8 mouse cellular contexts compared by ENCODE assay signal in genomic region chr12:103262017-103262865, GRCm38 (mm10). TPM values are rescaled to one million over a fixed set of nuclear protein-coding genes. Genes with fewer than 3 reads are reported as not detected.
A peak's percentile ranks its signal among the peaks of the same experiment; 100 is the strongest.
DNase-seq lines count a peak whose midpoint lies in the region; ATAC-seq and TF ChIP-seq lines count a peak whose summit lies in the region.

No protein-coding gene starts in this region.

- 52% methylated on average over 13 of the region's 13 CpGs for WGBS in liver, postnatal 0 days (ENCODE audit: insufficient replicate concordance)
- WGBS in liver, embryonic 11.5 days: 59% methylated on average over 13 of the region's 13 CpGs
- 53% methylated on average over 13 of the region's 13 CpGs for WGBS in hindbrain, embryonic 16.5 days
- 67% methylated on average over 13 of the region's 13 CpGs for WGBS in midbrain, embryonic 10.5 days

- H3K9ac ChIP-seq in liver, postnatal 0 days (replicated peaks): no peak overlapping the region
- H3K9ac ChIP-seq in liver, embryonic 11.5 days (ENCODE audit: low read depth, low read length): no peak overlapping the region
- H3K9ac ChIP-seq in hindbrain, embryonic 16.5 days (ENCODE audit: low read depth, low read length): no peak overlapping the region

- peak; percentile 67 for TF ChIP-seq CTCF in liver, postnatal 0 days (IDR thresholded peaks at IDR 0.05; ENCODE audit: low read depth)

- DNase-seq in liver, postnatal 0 days: peak; percentile 55
- no peak for DNase-seq in liver, embryonic 11.5 days (ENCODE audit: low spot score)
- peak; percentile 71 for DNase-seq in adrenal gland, postnatal 10 days
- DNase-seq in retina, postnatal 1 day: peak; percentile 24
- no peak for DNase-seq in natural killer cell, adult 2 months (ENCODE audit: low spot score in 2 of 2)
- no peak for DNase-seq in midbrain, embryonic 10.5 days (ENCODE audit: low spot score)
- DNase-seq in right cerebral cortex, adult 18-20 months: no peak

- H3K4me1 ChIP-seq in liver, postnatal 0 days (ENCODE audit: insufficient read depth): no peaks in the 10 kb centered on the region
- no peaks in the 10 kb centered on the region for H3K4me1 ChIP-seq in liver, embryonic 11.5 days (replicated peaks; ENCODE audit: control insufficient read depth, insufficient read depth, low read length)
- H3K4me1 ChIP-seq in hindbrain, embryonic 16.5 days (ENCODE audit: control insufficient read depth, insufficient read depth, low read depth, low read length): no peaks in the 10 kb centered on the region
- peaks cover 5% of the 10 kb centered on the region; the same call in 1 of the 2 replicates for H3K4me1 ChIP-seq in midbrain, embryonic 10.5 days

- no peak for TF ChIP-seq EP300 in liver, postnatal 0 days (IDR thresholded peaks at IDR 0.05; ENCODE audit: low read depth)

- H3K4me2 ChIP-seq in liver, postnatal 0 days (ENCODE audit: low read depth, low read length): no peak overlapping the region
- no peak overlapping the region for H3K4me2 ChIP-seq in liver, embryonic 11.5 days
- no peak overlapping the region for H3K4me2 ChIP-seq in hindbrain, embryonic 16.5 days (ENCODE audit: low read length)

- H3K27me3 ChIP-seq in liver, postnatal 0 days (ENCODE audit: insufficient read depth, low read length): no peaks in the 10 kb centered on the region
- H3K27me3 ChIP-seq in liver, embryonic 11.5 days (replicated peaks; ENCODE audit: control insufficient read depth, insufficient read depth, low read length): no peaks in the 10 kb centered on the region
- no peaks in the 10 kb centered on the region for H3K27me3 ChIP-seq in hindbrain, embryonic 16.5 days (replicated peaks; ENCODE audit: control insufficient read depth, insufficient read depth, low read length)
- no peaks in the 10 kb centered on the region for H3K27me3 ChIP-seq in midbrain, embryonic 10.5 days (ENCODE audit: low read depth, poor library complexity, severe bottlenecking)

- ATAC-seq in liver, postnatal 0 days: no peak
- no peak for ATAC-seq in liver, embryonic 11.5 days (replicated peaks; ENCODE audit: low FRiP score)
- peak; percentile 67 for ATAC-seq in hindbrain, embryonic 16.5 days

- H3K4me3 ChIP-seq in liver, postnatal 0 days (ENCODE audit: low read depth, low read length): no peak overlapping the region
- H3K4me3 ChIP-seq in liver, embryonic 11.5 days (ENCODE audit: low read depth, low read length): no peak overlapping the region
- H3K4me3 ChIP-seq in hindbrain, embryonic 16.5 days (ENCODE audit: low read length): no peak overlapping the region
- no peak overlapping the region for H3K4me3 ChIP-seq in midbrain, embryonic 10.5 days

- no peak overlapping the region for H3K27ac ChIP-seq in liver, postnatal 0 days (ENCODE audit: low read depth)
- no peak overlapping the region for H3K27ac ChIP-seq in liver, embryonic 11.5 days (ENCODE audit: low read depth, low read length)
- H3K27ac ChIP-seq in hindbrain, embryonic 16.5 days (ENCODE audit: low read depth, low read length): no peak overlapping the region
- H3K27ac ChIP-seq in midbrain, embryonic 10.5 days (replicated peaks): no peak overlapping the region

- no peaks in the 10 kb centered on the region for H3K36me3 ChIP-seq in liver, postnatal 0 days (replicated peaks; ENCODE audit: insufficient read depth, low read length)
- H3K36me3 ChIP-seq in liver, embryonic 11.5 days (ENCODE audit: control insufficient read depth, insufficient read depth, low read length): no peaks in the 10 kb centered on the region
- no peaks in the 10 kb centered on the region for H3K36me3 ChIP-seq in hindbrain, embryonic 16.5 days (ENCODE audit: control insufficient read depth, insufficient read depth, low read length)
- H3K36me3 ChIP-seq in midbrain, embryonic 10.5 days: no peaks in the 10 kb centered on the region

- no peaks in the 10 kb centered on the region for H3K9me3 ChIP-seq in liver, postnatal 0 days (ENCODE audit: low read length)
- no peaks in the 10 kb centered on the region for H3K9me3 ChIP-seq in liver, embryonic 11.5 days (ENCODE audit: control insufficient read depth, low read length)
- no peaks in the 10 kb centered on the region for H3K9me3 ChIP-seq in hindbrain, embryonic 16.5 days (ENCODE audit: control insufficient read depth, low read length)
- no peaks in the 10 kb centered on the region for H3K9me3 ChIP-seq in midbrain, embryonic 10.5 days (replicated peaks)

RNA-seq across cellular contexts. Expression of gene Prima1, which starts 20.3 kb away (rescaled TPM):
- not detected in 2 replicates for polyA plus RNA-seq in liver, postnatal 0 days (2015; fragmentation: Nextera tagmentation; extraction: Ambion mirVana)
- polyA plus RNA-seq in liver, embryonic 11.5 days (2014; fragmentation: Nextera tagmentation; extraction: Ambion mirVana): 0.32 TPM in 1 of 2 replicates, not detected in the other
- 1 to 10 TPM; 2.9 to 3.2 TPM for total RNA-seq in adrenal gland, postnatal 10 days (2021)
- 0.59 and 0.70 TPM in 2 replicates for polyA plus RNA-seq in hindbrain, embryonic 16.5 days (2015; fragmentation: Nextera tagmentation; extraction: Ambion mirVana)
- polyA plus RNA-seq in midbrain, embryonic 10.5 days (2016; fragmentation: Nextera tagmentation; extraction: Ambion mirVana): 1.5 and 1.8 TPM in 2 replicates

RNA-seq across cellular contexts. Expression of gene Fam181a, which starts 48.5 kb away (rescaled TPM):
- polyA plus RNA-seq in liver, postnatal 0 days (2015; fragmentation: Nextera tagmentation; extraction: Ambion mirVana): not detected in 2 replicates
- not detected in 2 replicates for polyA plus RNA-seq in liver, embryonic 11.5 days (2014; fragmentation: Nextera tagmentation; extraction: Ambion mirVana)
- not detected for total RNA-seq in adrenal gland, postnatal 10 days (2021)
- polyA plus RNA-seq in hindbrain, embryonic 16.5 days (2015; fragmentation: Nextera tagmentation; extraction: Ambion mirVana): 5.6 and 6.0 TPM in 2 replicates
- 52.7 and 54.9 TPM in 2 replicates for polyA plus RNA-seq in midbrain, embryonic 10.5 days (2016; fragmentation: Nextera tagmentation; extraction: Ambion mirVana)

Comparison
In these comparisons a context has a peak if more than half of its experiments do, and no peak if none do; other contexts are left out.
1. DNase-seq: peak in liver, postnatal 0 days (single experiment), adrenal gland, postnatal 10 days (single experiment) and retina, postnatal 1 day (single experiment); none in liver, embryonic 11.5 days (single experiment), natural killer cell, adult 2 months (0 of 2), midbrain, embryonic 10.5 days (single experiment) and right cerebral cortex, adult 18-20 months (single experiment).